Mouse (Mus musculus) natural killer cell, adult 2 months (primary cell): Measurements from ENCODE around the gene A930004D18Rik.
"Not testable (repeated sequence)": the region's sequence is repeated elsewhere in the genome, so short reads cannot be mapped to it uniquely, and the experiment has no call there.

ENCODE experiments used
- DNase-seq, 2 experiments: peaks; one replicate each; pipeline ENCODE4 v3.0.0; 2022; ENCODE audit warnings: low spot score in 2 of 2

Gene A930004D18Rik

DNA sequence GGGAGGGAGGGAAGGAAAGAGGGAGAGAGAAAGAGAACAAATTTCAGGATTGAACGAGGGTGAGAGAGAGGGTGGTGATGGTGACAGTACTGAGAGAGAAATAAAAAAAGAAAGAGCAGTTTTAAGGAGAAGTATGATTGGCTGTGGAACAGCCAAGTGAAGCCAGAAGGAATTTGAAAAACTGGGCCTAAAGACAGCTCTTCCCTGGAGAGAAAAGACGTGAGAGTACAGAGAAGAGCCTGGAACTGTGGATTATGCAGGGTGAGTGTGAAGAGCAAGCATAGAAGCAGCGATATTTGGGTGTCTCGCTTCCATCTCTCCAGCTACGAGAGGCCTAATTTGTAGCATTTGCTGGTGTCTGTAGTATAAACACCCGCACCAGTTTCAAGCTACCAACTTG lies 26.3 kb downstream of the A930004D18Rik start:
- no peak for DNase-seq

DNA sequence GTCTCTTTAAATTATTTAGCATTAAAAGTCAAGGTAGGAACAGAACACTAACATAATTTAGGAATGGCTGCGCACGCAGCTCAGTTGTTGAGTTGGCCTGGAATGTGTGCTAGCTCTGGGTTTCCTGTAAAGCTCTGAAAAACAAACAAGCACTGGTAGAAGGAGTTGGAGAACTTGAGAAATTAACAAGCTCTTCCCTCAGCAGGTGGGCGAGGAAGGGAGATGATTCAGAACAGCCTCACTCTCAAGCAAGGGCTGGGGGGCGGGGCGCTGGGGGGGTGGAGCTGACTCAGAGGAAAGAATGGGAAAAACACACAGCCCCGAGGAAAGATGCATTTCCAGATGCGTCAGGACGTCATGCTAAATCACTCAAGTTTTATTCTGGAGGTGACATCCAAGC lies 32.4 kb downstream of the A930004D18Rik start:
- DNase-seq = no peak

DNA sequence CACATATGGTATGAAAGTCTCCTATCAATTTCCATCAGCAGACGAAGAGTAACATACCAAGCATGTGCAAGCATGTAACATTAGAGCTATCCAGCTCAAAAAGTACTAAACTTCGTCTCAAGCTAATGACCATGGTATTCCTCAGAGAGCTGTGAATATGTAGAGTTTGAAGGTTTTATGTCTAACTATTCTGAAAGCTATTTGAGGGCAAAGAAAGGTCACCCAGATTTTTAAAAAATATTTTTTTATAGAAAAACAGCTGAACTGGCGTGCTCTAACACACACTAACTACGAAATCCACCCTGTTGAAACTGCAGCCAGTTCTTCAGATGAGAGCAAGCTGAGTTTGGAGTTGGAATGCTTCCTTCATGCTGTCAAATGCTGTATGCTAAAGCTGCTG lies 33.3 kb downstream of the A930004D18Rik start:
- no peak for DNase-seq

DNA sequence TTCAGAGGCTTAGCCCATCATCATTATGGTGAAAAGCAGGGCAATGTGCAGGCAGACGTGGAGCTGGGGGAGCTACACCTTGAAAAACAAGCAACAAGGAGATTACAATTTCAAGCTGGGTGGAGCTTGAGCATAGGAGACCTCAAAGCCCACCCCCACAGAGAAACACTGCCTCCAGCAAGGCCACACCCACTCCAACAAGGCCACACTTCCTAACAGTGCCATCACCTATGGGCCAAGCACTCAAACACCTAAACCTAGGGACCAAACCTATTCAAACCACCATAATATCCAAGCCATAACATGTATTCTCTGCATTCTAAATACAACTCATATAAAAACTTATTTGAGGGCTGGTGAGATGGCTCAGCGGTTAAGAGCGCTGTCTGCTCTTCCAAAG lies 35.2 kb downstream of the A930004D18Rik start:
- no peak for DNase-seq

DNA sequence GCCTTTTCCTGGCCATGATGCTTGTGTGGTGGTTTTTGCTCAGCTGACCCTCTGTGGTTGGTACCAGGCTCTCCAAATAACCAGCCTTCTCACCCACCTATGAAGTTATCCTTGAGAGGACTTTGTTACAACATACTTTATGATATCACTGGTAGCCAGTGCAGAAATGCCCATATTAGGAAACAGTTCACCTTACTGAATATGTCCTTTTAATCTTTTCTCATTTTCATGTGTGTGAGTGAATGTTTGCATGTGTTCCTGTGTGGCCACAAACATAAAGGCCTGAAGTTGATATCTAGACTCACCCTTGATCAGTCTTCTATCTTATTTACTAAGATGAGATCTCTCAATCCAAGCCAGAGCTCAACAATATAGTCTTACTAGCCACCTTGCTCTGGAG lies 40.7 kb downstream of the A930004D18Rik start, which contains the start of gene H2al2a:
TSS of gene H2al2a (minus strand) at position 101 of the 400 bp plus-strand sequence.
- DNase-seq = no peak

GRCm38 (mm10) chr2:17989562-17989961 lies 48.0 kb downstream of the A930004D18Rik start:
- DNase-seq = no peak

DNA sequence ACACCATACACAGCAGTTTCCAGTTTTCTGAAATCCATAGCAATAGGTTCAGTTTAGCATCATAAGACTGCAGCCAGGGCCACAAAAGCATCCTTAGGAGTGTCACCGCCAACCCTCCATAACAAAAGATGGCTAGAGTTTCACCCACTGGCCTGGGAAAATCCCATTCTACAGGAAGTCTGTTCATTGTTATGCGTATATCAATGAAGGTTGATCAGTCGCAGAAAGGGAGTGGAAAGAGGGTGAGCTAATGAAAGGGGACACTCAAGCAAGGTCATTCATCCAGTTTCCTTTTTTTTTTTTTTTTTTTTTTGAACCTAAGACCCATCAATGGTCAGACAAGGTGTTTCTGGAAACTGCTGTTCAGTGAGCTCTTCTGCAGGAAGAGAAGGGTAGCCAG lies 48.4 kb downstream of the A930004D18Rik start:
- no peak for DNase-seq

DNA sequence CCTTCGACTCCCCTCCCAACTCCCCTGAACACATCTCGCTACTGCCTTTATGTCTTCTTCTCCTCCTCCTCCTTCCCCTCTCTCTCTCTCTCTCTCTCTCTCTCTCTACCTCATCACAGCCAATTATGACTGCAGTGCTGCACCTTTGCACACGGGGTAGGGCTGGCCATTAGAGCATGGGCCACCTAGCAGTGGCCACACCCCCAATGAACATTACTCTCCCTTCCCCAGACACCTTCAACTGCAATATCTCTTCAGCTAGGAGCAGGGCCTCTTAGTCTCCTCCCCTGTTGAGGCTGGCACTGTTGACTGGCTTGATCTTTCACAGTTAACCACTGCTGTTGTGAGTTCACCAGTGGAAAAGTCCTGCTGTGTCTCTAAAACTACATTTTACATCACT lies 50.8 kb downstream of the A930004D18Rik start:
- no peak for DNase-seq

DNA sequence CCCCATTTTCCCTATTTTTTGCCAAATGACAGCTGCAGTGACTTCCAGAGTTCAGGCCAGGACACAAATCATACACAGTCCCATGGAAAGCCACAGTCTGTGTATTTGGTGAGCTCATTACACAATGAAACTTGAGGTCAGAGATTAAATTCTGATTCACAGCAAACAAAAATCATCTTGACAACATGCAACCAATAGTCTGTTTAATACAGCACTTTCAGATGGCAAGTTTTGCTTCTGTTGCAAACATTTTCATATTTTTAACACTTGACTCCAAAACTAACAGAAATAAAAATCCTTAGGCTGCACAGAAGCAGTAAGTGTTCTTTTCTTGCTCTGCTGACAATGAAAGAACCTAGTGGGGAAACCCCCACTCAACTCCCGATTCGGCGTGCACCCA lies 52.8 kb downstream of the A930004D18Rik start:
- no peak for DNase-seq

- no peak for DNase-seq
These were observed 54.8 kb downstream of the A930004D18Rik start for GRCm38 (mm10) chr2:17982747-17983146.

DNA sequence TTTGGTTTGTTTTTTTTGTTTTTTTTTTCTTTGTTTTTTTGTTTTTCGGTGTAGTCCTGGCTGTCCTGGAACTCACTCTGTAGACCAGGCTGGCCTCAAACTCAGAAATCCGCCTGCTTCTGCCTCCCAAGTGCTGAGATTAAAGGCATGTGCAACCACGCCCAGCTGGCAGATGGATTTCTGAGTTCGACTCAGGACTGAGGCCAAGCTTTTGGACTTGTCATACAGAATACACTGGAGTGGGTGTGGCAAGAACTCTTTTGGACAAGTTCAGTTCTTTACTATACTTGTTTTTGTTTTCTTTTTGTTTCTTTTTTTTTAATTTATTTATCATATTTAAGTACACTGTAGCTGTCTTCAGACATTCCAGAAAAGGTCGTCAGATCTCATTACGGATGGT lies 58.8 kb downstream of the A930004D18Rik start:
- no peak for DNase-seq

GRCm38 (mm10) chr2:17978251-17978650 lies 59.3 kb downstream of the A930004D18Rik start:
- not testable (repeated sequence) for DNase-seq

- not testable (repeated sequence) for DNase-seq
These were observed 59.9 kb downstream of the A930004D18Rik start for GRCm38 (mm10) chr2:17977645-17978044.

DNA sequence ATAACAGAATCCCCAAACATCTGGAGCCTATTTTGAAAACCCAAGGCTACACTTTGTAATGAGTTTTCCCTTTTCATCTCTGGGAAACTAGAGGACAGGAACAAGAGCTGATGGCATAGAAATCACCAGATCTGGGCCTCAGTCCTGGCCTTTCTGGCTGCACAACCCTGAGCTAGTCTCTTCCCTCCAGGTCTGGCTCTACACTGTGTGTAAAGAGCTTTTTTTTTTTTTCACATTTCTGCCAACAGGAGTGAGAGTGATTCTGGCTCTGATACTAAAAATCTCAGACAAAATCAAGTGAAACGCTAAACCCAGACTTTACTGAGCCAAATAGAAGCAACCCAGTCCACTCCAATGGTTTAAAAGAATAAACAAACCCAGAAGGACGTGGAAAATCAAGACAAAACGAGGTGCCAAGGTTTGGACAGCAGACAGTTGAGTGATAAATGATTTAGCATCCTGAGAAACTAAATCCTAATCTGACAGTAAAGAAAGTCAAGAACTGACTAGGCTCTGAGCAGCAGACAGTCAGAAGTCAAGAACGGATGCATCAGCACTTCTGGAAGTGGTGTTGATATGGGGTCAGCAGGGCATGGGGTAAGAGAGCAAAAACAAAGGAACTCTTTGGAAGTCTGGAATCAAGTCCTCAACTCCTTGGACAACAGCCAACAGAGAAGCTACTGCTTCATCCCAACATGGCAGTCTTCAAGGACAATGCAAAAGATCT lies 61.8 kb downstream of the A930004D18Rik start:
- no peak for DNase-seq
